Mouse (Mus musculus) embryonic facial prominence, embryonic 11.5 days (tissue): ENCODE results near the gene Scarb1. TPM values are rescaled to one million over a fixed set of nuclear protein-coding genes. Genes with fewer than 3 reads are reported as not detected.
A peak's percentile ranks its signal among the peaks of the same experiment; 100 is the strongest.

Experiments used
- ATAC-seq: fragments of 200-750 bp; cut with Nextera tagmentation; replicated peaks from 2 replicates; pipeline ENCODE4 v1.8.0; 2017; ENCODE audit warnings: low read depth; ENCODE audit not compliant: insufficient number of reproducible peaks, low FRiP score, low TSS enrichment
- DNase-seq: peaks from one replicate; pipeline ENCODE4 v3.0.0-alpha.2; 2015; ENCODE audit warnings: low spot score
- H3K27ac ChIP-seq: fragments of 300-500 bp; sonication (generic); replicated peaks from 2 replicates; pipeline ENCODE4 v1.5.1; 2014; ENCODE audit warnings: mild to moderate bottlenecking, low read depth, low read length, control low read depth
- H3K27me3 ChIP-seq: fragments of 300-500 bp; sonication (generic); 2 replicates; pipeline ENCODE4 v1.6.1; 2014; ENCODE audit warnings: mild to moderate bottlenecking, low read length, moderate library complexity, mixed read lengths; ENCODE audit not compliant: control insufficient read depth, insufficient read depth
- H3K36me3 ChIP-seq: fragments of 300-500 bp; sonication (generic); replicated peaks from 2 replicates; pipeline ENCODE4 v1.6.1; 2014; ENCODE audit warnings: low read depth, mild to moderate bottlenecking, low read length, moderate library complexity, mixed read lengths; ENCODE audit not compliant: control insufficient read depth, insufficient read depth
- H3K4me1 ChIP-seq: fragments of 300-500 bp; sonication (generic); 2 replicates; pipeline ENCODE4 v1.6.1; 2014; ENCODE audit warnings: low read length, mixed read lengths; ENCODE audit not compliant: control insufficient read depth, insufficient read depth
- H3K4me2 ChIP-seq: fragments of 300-500 bp; sonication (generic); 2 replicates; pipeline ENCODE4 v1.6.1; 2014; ENCODE audit warnings: low read depth, mild to moderate bottlenecking, control low read depth, low read length, moderate library complexity
- H3K4me3 ChIP-seq: fragments of 300-500 bp; sonication (generic); 2 replicates; pipeline ENCODE4 v1.5.1; 2014; ENCODE audit warnings: low read depth, low read length, control low read depth
- H3K9ac ChIP-seq: fragments of 300-500 bp; sonication (generic); replicated peaks from 2 replicates; pipeline ENCODE4 v1.6.1; 2014; ENCODE audit warnings: mild to moderate bottlenecking, control low read depth, low read length
- H3K9me3 ChIP-seq: fragments of 300-500 bp; sonication (generic); replicated peaks from 2 replicates; pipeline ENCODE4 v1.6.1; 2016; ENCODE audit warnings: mild to moderate bottlenecking, low read length, inconsistent platforms, mixed read lengths; ENCODE audit not compliant: control insufficient read depth
- WGBS: fragments of 180-500 bp; shearing (Covaris S2); extraction: QIAGEN DNeasy Blood & Tissue Kit; methylation state at CpG from one replicate; pipeline ENCODE4 v1.1.7; 2014; 5-methylcytosine and 5-hydroxymethylcytosine counted together
- polyA plus RNA-seq: library from polyadenylated mRNA; unstranded; fragments of >200 nt; fragmentation: Nextera tagmentation; extraction: Ambion mirVana; gene quantifications from 2 replicates; pipeline ENCODE4 v1.2.1, GENCODE M21; 2014

The Scarb1 gene
- polyA plus RNA-seq, 1 experiment from 2014 or later = 22.7 TPM

DNA sequence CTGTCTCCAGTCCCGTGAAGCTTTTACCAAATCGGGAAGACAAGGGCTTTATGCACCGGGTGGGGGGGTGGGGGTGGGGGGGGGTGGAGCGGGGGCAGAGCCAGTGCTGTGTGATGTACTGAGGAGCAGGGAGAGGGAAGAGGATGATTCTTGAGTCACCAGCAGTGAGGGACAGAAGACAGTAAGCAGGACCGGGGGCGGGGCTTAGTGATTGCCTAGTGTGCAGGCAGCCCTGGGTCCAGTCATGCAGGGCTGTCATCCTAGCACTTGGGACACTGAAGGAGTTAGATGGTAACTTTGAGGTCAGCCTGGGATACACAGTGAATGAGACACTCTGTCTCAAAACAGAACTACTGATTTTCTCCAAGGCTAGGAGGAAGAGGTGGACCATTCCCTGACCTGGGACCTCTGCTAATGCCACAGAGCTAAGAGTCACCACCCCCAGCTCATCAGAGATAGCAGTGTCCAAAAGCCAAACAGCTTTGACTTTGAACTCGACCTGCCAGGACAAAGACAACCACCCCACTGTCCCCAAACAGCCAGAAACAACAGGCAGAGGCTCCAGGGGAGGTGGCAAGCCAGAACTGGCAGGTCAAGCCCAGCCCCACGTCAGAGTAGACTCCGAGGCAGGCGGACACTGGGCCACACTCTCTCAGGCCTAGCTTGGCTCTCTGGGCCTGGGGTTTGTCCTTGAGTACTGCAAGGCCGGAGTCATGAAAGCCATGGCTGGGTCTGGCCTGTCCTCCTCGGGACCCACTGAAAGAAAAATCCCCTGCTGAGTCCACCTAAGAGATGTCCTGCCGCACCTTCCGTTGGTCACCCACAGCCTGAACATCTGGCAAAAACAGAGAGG lies 35.4 kb downstream of the Scarb1 start:
- Histone ChIP-seq H3K4me3 (no peak overlapping the region), H3K9ac (no peak overlapping the region), H3K27me3 (no peaks in the 10 kb centered on the region), H3K4me2 (no peak overlapping the region; the same call in 1 of the 2 replicates), H3K36me3 (no peaks in the 10 kb centered on the region), H3K27ac (no peak overlapping the region), H3K9me3 (no peaks in the 10 kb centered on the region), H3K4me1 (no peaks in the 10 kb centered on the region; the same call in 1 of the 2 replicates)
- ATAC-seq (no peak), DNase-seq (no peak)
- WGBS = 58% methylated on average over 14 of the region's 14 CpGs

DNA sequence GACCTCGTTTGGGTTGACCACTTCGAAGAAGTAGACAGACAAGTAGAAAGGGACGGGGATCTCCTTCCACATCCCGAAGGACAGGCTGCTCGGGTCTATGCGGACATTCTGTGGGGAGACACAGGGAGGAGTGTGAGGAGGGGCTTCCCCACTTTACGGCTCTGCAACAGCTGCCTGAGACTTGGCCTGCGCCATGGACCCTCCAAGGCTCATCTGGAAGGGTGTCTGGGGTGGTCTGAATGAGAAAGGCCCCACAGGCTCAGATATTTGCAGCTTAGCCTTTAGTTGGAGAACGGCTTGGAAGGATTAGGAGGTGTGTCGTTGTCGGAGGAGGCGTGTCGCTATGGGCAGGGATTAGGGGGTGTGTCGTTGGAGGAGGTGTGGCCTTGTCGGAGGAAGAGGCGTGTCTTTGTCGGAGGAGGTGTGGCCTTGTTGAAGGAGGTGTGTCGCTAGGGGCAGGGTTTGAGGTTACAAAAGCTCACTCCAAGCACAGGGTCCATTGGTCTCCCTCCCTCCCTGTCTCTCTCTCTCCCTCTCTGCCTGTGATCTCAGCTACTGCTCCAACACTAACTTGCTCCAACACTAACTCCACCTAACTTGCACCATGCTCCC lies 36.5 kb downstream of the Scarb1 start:
- Histone ChIP-seq H3K4me3 (no peak overlapping the region), H3K9ac (no peak overlapping the region), H3K4me1 (no peaks in the 10 kb centered on the region; the same call in 1 of the 2 replicates), H3K4me2 (no peak overlapping the region), H3K27ac (no peak overlapping the region), H3K9me3 (no peaks in the 10 kb centered on the region), H3K27me3 (no peaks in the 10 kb centered on the region), H3K36me3 (peaks cover 6% of the 10 kb centered on the region)
- ATAC-seq = peak; percentile 75
- 25% methylated on average over 18 of the region's 18 CpGs for WGBS
- DNase-seq = peak; percentile 77

DNA sequence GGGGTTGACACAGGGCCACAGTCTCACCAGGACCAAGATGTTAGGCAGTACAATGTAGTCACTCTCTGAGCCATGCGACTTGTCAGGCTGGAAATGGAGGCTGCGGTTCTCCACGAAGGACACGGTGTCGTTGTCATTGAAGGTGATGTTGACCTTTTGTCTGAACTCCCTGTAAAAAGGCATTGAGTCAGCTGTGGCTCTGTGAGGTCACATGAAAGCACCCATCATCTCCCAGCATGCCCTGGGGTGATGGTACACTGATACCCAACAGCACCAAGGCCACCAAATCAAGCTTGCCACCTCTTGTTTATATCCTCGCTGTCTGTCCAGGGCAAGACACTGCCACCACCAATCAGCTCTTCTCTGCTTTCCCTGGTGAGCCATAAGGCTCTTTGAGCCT lies 37.8 kb downstream of the Scarb1 start:
- no peak overlapping the region for H3K27ac ChIP-seq
- no peak for ATAC-seq
- peaks cover 7% of the 10 kb centered on the region for H3K36me3 ChIP-seq
- no peak overlapping the region for H3K9ac ChIP-seq
- 93% methylated on average over 6 of the region's 6 CpGs for WGBS
- H3K4me3 ChIP-seq = no peak overlapping the region
- no peaks in the 10 kb centered on the region for H3K9me3 ChIP-seq
- no peaks in the 10 kb centered on the region for H3K27me3 ChIP-seq
- H3K4me1 ChIP-seq = no peaks in the 10 kb centered on the region; the same call in 1 of the 2 replicates
- H3K4me2 ChIP-seq = no peak overlapping the region
- DNase-seq = no peak

DNA sequence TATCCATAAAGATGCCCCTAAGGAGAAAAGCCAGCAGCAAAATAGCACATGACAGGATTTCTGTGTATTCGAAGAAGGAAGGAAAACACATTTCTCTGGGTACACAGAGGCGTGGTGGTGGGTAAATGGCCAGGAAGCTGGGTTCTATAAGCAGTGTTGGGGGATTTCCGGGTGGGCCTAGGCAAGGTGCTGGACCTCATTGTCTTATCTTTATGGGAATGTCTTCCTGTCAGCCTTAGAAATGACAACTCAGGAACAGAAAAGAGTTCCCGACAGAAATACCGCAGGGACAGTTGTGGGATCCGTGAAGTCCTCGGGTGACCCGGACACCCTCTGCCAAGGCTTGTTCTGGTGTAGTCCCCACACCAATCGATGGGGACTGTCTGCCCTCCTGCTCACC lies 42.7 kb downstream of the Scarb1 start:
- Histone ChIP-seq H3K4me2 (no peak overlapping the region), H3K9me3 (no peaks in the 10 kb centered on the region), H3K9ac (no peak overlapping the region), H3K27me3 (no peaks in the 10 kb centered on the region), H3K4me1 (no peaks in the 10 kb centered on the region), H3K36me3 (peaks cover 7% of the 10 kb centered on the region), H3K27ac (no peak overlapping the region), H3K4me3 (no peak overlapping the region)
- no peak for DNase-seq
- no peak for ATAC-seq
- 87% methylated on average over 9 of the region's 9 CpGs for WGBS

DNA sequence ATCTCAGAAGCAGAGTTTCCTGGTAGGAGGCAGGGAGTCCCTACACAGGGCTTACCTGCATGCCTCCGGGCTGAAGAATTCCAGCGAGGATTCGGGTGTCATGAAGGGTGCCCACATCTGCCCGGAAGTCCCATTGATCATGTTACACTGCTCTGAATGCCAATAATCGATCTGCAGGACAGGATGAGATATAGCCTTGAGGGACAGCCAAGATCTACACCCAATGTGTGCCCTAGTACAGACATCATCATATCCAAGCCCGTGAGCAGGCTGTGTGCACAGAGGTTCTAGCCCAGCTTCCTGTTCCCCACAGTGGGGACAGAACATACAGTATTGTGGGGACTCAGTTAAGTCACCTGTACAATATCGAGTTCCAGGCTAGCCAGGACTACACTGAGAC lies 43.7 kb downstream of the Scarb1 start:
- Histone ChIP-seq H3K27ac (no peak overlapping the region), H3K9me3 (no peaks in the 10 kb centered on the region), H3K9ac (no peak overlapping the region), H3K36me3 (peaks cover 7% of the 10 kb centered on the region), H3K4me1 (no peaks in the 10 kb centered on the region), H3K4me2 (no peak overlapping the region), H3K4me3 (no peak overlapping the region), H3K27me3 (no peaks in the 10 kb centered on the region)
- 94% methylated on average over 7 of the region's 7 CpGs for WGBS
- ATAC-seq (no peak), DNase-seq (no peak)

DNA sequence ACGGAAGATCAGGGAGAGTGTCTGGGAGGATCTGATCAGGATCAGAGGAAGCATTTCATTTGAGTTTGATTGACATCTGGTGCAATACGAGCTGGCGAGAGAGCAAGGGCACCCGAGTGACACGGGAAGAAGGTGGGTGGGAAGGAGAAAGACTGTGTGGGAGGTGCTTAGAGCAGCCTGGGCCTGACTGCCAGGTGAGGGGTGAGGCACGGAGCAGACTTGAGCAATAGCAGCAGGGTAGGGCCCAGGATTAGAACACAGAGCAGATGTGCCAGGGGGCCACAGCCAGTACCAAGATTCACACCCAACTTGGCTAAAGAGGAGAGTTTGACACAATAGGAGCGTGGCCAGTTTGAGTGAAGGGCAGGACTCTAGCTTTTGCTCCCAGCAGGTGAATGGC lies 47.9 kb downstream of the Scarb1 start:
- H3K9ac ChIP-seq = no peak overlapping the region
- no peaks in the 10 kb centered on the region for H3K9me3 ChIP-seq
- ATAC-seq (no peak), DNase-seq (no peak)
- H3K4me1 ChIP-seq = no peaks in the 10 kb centered on the region
- H3K36me3 ChIP-seq = no peaks in the 10 kb centered on the region
- WGBS = 45% methylated on average over 7 of the region's 7 CpGs
- H3K27ac ChIP-seq = no peak overlapping the region
- no peak overlapping the region for H3K4me3 ChIP-seq
- no peaks in the 10 kb centered on the region for H3K27me3 ChIP-seq
- no peak overlapping the region for H3K4me2 ChIP-seq

DNA sequence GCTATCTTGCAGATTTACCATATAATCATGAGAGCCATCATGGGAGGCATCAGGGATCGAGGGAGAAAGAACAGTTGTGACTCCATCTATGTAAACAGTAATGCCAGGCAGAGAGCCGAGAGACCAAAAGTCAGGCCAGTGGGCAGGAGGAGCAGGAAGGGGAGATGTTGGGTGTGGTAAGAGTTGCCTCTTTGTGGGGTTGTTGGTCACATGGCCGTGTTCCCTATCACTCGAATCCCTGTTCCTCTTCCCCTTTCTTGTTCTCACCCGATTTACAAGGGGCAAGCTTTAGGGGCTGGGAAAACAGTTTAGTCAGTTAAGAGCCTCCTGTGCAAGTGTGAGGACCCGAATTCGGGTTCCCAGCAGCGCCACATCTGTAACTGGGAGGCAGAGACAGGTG lies 49.0 kb downstream of the Scarb1 start:
- WGBS = 87% methylated on average over 8 of the region's 8 CpGs

DNA sequence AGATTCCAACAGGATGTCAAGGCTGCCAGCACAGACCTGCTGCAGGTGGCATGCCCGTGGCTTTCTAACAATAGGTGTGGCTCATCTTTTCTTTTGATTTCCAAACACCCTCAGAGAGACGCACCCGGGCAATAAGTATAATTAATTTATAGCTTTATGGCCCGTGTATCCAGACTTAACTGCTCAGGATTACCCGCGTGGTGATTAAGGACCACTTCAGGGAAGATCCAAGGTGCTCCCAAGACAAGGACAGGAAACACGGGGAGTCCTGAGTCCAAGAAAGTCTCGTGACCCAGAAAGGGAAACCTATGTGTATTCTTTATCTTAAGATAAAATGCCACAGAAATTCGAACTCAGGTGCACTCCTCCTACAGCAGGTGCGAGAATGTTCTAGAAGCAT lies 49.5 kb downstream of the Scarb1 start:
- no peak overlapping the region for H3K4me2 ChIP-seq
- H3K36me3 ChIP-seq = no peaks in the 10 kb centered on the region
- ATAC-seq = no peak
- 89% methylated on average over 10 of the region's 10 CpGs for WGBS
- H3K9me3 ChIP-seq = no peaks in the 10 kb centered on the region
- no peak overlapping the region for H3K27ac ChIP-seq
- H3K27me3 ChIP-seq = no peaks in the 10 kb centered on the region
- no peaks in the 10 kb centered on the region for H3K4me1 ChIP-seq
- no peak overlapping the region for H3K9ac ChIP-seq
- no peak for DNase-seq
- no peak overlapping the region for H3K4me3 ChIP-seq

More for the DNA sequence above, 49.0 kb downstream of the Scarb1 start:
- Histone ChIP-seq H3K9ac (no peak overlapping the region), H3K4me2 (no peak overlapping the region), H3K27ac (no peak overlapping the region), H3K36me3 (no peaks in the 10 kb centered on the region), H3K4me1 (no peaks in the 10 kb centered on the region), H3K27me3 (no peaks in the 10 kb centered on the region), H3K4me3 (no peak overlapping the region), H3K9me3 (no peaks in the 10 kb centered on the region)
- no peak for DNase-seq
- no peak for ATAC-seq
